Mouse (Mus musculus): ENCODE results near the gene Lrrc28.

DNA sequence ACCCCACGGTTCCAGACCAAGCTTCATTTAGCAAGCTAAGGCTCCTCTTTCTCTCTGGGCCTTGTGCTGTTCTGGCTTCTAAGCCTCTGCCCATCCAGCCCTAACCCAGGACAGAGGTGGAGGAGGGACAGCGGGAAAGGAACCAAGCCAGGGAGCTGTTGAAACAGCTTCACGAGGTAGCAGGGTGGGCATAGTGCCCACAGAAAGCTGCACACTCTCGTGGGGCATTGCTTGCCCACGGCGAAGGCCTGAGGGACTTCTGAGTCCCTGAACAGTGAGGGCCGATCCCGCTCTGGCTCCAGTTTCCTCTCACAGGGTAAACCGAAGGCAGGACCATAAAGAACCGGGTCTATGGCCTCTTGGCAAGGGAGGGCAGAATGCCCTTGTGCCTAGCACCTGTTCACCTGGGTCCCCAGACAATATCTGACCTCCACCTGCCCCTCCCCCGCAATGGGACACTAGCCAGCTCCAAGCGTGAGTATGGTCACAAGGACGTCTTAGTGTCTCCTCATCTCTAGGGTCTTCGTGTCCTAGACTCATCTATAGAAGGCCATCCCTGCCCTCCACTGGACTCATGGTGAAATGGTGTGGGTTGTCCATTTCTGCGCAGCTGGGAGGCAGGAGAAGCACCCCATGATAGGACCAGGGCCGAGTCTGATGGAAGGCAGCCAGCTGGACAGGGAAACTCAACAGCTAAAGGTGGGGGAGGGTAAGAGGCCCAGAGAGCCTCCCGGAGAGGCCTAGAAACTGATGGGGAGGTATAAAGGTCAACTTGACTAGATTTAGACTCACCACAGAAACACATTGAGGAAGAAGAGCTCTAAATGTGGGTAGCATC is 165.3 kb downstream of the Lrrc28 start:
- TF ChIP-seq SMC3 (IDR thresholded peaks at IDR 0.05; ENCODE audit: low read depth, low read length) = no peak
- no peak for TF ChIP-seq POLR2A (IDR thresholded peaks at IDR 0.05; ENCODE audit: control insufficient read depth in 1 of 2, insufficient read depth in 1 of 2, low read depth in 1 of 2, low read length in 2 of 2, poor library complexity in 1 of 2)
- no peak for TF ChIP-seq EP300 (IDR thresholded peaks at IDR 0.05; ENCODE audit: low read depth in 1 of 2, low read length in 2 of 2)
- TF ChIP-seq HCFC1 (IDR thresholded peaks at IDR 0.05; ENCODE audit: low read depth, low read length) = no peak
- no peak for TF ChIP-seq CTCF (IDR thresholded peaks at IDR 0.05 in 2 of 3, conservative IDR thresholded peaks at IDR 0.05 in 1 of 3; ENCODE audit: control insufficient read depth in 1 of 3, insufficient read depth in 1 of 3, low read depth in 2 of 3, low read length in 3 of 3, poor library complexity in 1 of 3, severe bottlenecking in 1 of 3)
- no peak for TF ChIP-seq ZNF384 (IDR thresholded peaks at IDR 0.05; ENCODE audit: low read depth, low read length)
